Mouse (Mus musculus) lung, embryonic 16.5 days (tissue): ENCODE measurements around the gene Tnc. TPM values are rescaled to one million over a fixed set of nuclear protein-coding genes. Genes with fewer than 3 reads are reported as not detected.

Source experiments
- ATAC-seq: fragments of 200-750 bp; cut with Nextera tagmentation; 2 replicates; pipeline ENCODE4 v1.8.0; 2017; ENCODE audit warnings: low read depth, mild to moderate bottlenecking, moderate library complexity
- H3K27ac ChIP-seq: fragments of 300-500 bp; sonication (generic); 2 replicates; pipeline ENCODE4 v1.5.1; 2014; ENCODE audit warnings: mild to moderate bottlenecking, control low read depth, low read length
- H3K27me3 ChIP-seq: fragments of 300-500 bp; sonication (generic); 2 replicates; pipeline ENCODE4 v1.6.1; 2014; ENCODE audit warnings: low read depth, low read length, mixed read lengths; ENCODE audit not compliant: control insufficient read depth, insufficient read depth
- H3K36me3 ChIP-seq: fragments of 300-500 bp; sonication (generic); 2 replicates; pipeline ENCODE4 v1.6.1; 2014; ENCODE audit warnings: low read length; ENCODE audit not compliant: control insufficient read depth, insufficient read depth
- H3K4me1 ChIP-seq: fragments of 300-500 bp; sonication (generic); replicated peaks from 2 replicates; pipeline ENCODE4 v1.6.1; 2014; ENCODE audit warnings: low read length, mixed read lengths; ENCODE audit not compliant: control insufficient read depth, insufficient read depth
- H3K4me2 ChIP-seq: fragments of 300-500 bp; sonication (generic); 2 replicates; pipeline ENCODE4 v1.6.1; 2014; ENCODE audit warnings: low read depth, low read length, control low read depth
- H3K4me3 ChIP-seq: fragments of 300-500 bp; sonication (generic); 2 replicates; pipeline ENCODE4 v1.5.1; 2014; ENCODE audit warnings: mild to moderate bottlenecking, low read length, control low read depth
- H3K9ac ChIP-seq: fragments of 300-500 bp; sonication (generic); 2 replicates; pipeline ENCODE4 v1.6.1; 2014; ENCODE audit warnings: low read length, control low read depth
- H3K9me3 ChIP-seq: fragments of 300-500 bp; sonication (generic); 2 replicates; pipeline ENCODE4 v1.6.1; 2016; ENCODE audit warnings: low read length; ENCODE audit not compliant: control insufficient read depth
- WGBS: fragments of 180-500 bp; shearing (Covaris S2); extraction: QIAGEN DNeasy Blood & Tissue Kit; methylation state at CpG from one replicate; pipeline ENCODE4 v1.1.7; 2014; 5-methylcytosine and 5-hydroxymethylcytosine counted together
- polyA plus RNA-seq: library from polyadenylated mRNA; unstranded; fragments of >200 nt; fragmentation: Nextera tagmentation; extraction: Ambion mirVana; gene quantifications from 2 replicates; pipeline ENCODE4 v1.2.1, GENCODE M21; 2015

Tnc gene
- polyA plus RNA-seq, result 41.8 and 45.2 TPM in 2 replicates

GRCm38 (mm10) chr4:64046831-64047493, at the start of gene Tnc:
Gene Tnc (minus strand): TSS chr4:64047015.
- no peak within 1 kb of the TSS for H3K27ac ChIP-seq
- no peaks in the 10 kb centered on the region for H3K27me3 ChIP-seq
- 1% methylated on average over 26 of the region's 26 CpGs for WGBS
- peaks cover 8% of the 10 kb centered on the region for H3K4me1 ChIP-seq
- peak within 1 kb of the TSS; percentile 61 for H3K4me2 ChIP-seq
- H3K4me3 ChIP-seq, result peak within 1 kb of the TSS; percentile 48
- peak; percentile 93 for ATAC-seq
- no peaks in the 10 kb centered on the region for H3K9me3 ChIP-seq
- peak within 1 kb of the TSS; percentile 63 for H3K9ac ChIP-seq
- H3K36me3 ChIP-seq, result no peaks in the 10 kb centered on the region

- no peak overlapping the region for H3K4me2 ChIP-seq
- ATAC-seq, result no peak
- no peak overlapping the region for H3K27ac ChIP-seq
- 83% methylated on average over 5 of the region's 5 CpGs for WGBS
- H3K36me3 ChIP-seq, result no peaks in the 10 kb centered on the region
- H3K9ac ChIP-seq, result no peak overlapping the region
- H3K27me3 ChIP-seq, result no peaks in the 10 kb centered on the region
- no peak overlapping the region for H3K4me3 ChIP-seq
- H3K9me3 ChIP-seq, result no peaks in the 10 kb centered on the region
- no peaks in the 10 kb centered on the region for H3K4me1 ChIP-seq
Measured at GRCm38 (mm10) chr4:64094221-64094620, 47.4 kb upstream of the Tnc start.

DNA sequence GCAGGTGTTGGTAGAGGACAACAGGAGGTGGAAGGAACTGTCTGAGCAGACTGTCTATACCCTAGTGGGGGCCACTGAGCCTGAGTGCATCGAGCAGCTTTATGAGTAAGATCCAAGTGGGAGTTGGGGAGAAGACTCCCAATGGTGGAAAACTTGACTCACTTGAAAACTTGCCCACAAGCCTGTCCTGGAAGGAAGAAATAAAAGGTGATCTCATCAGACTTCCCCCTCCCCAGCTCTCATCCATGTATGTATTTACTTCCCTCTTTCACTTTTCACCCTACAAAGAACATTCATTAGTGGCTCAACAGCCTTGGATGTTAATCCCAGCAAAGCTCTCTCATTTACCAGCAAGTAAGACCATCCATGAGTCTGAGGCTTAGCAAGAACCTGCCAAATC, 46.0 kb upstream of the Tnc start:
- H3K4me2 ChIP-seq, result no peak overlapping the region
- WGBS, result 79% methylated on average over 1 of the region's 1 CpGs
- no peak overlapping the region for H3K27ac ChIP-seq
- H3K36me3 ChIP-seq, result no peaks in the 10 kb centered on the region
- no peak overlapping the region for H3K4me3 ChIP-seq
- no peaks in the 10 kb centered on the region for H3K4me1 ChIP-seq
- H3K27me3 ChIP-seq, result no peaks in the 10 kb centered on the region
- no peaks in the 10 kb centered on the region for H3K9me3 ChIP-seq
- no peak overlapping the region for H3K9ac ChIP-seq
- ATAC-seq, result no peak

GRCm38 (mm10) chr4:64089378-64089777, 42.6 kb upstream of the Tnc start:
- H3K4me1 ChIP-seq, result no peaks in the 10 kb centered on the region
- H3K4me3 ChIP-seq, result no peak overlapping the region
- H3K9ac ChIP-seq, result no peak overlapping the region
- peak; percentile 52; the same call in 1 of the 2 replicates for ATAC-seq
- no peak overlapping the region for H3K4me2 ChIP-seq
- H3K36me3 ChIP-seq, result no peaks in the 10 kb centered on the region
- H3K27ac ChIP-seq, result no peak overlapping the region
- WGBS, result 51% methylated on average over 2 of the region's 2 CpGs
- H3K9me3 ChIP-seq, result no peaks in the 10 kb centered on the region
- no peaks in the 10 kb centered on the region for H3K27me3 ChIP-seq

- WGBS, result 82% methylated on average over 2 of the region's 2 CpGs
- Histone ChIP-seq H3K9ac (no peak overlapping the region), H3K9me3 (no peaks in the 10 kb centered on the region), H3K27me3 (no peaks in the 10 kb centered on the region), H3K36me3 (no peaks in the 10 kb centered on the region), H3K4me1 (no peaks in the 10 kb centered on the region), H3K27ac (no peak overlapping the region), H3K4me3 (no peak overlapping the region), H3K4me2 (no peak overlapping the region)
- no peak for ATAC-seq
Measured at GRCm38 (mm10) chr4:64087675-64088074, 40.9 kb upstream of the Tnc start.

DNA sequence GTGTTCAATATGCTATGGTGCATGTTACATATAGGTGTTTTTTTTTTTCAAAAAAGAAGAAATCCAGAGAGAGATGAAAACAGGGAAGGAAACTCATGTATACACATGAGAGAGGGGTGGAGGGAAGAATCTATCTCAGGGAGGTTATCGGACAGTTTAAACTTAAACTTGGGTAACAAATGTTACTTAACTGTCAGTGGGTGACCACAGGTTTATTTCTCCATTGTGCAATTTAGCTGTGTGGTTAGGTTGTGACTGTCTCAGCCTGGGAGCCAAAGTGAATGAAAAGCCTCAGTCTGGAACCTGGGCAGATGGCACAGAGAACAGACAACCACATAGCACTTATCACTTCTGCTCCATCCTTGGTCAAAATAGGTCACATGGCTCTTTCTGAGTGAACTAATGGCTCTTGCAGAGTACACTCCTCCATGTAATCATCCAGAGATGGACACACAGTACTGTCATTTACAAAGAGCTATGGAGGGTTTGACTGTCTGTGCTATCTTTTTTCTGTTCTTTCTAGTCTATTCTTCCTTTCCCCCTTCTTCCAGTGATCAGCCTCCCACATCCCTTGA, 39.3 kb upstream of the Tnc start:
- no peaks in the 10 kb centered on the region for H3K36me3 ChIP-seq
- H3K4me3 ChIP-seq, result no peak overlapping the region
- 79% methylated on average over 1 of the region's 1 CpGs for WGBS
- H3K9ac ChIP-seq, result no peak overlapping the region
- H3K27ac ChIP-seq, result no peak overlapping the region
- no peak overlapping the region for H3K4me2 ChIP-seq
- ATAC-seq, result no peak
- H3K4me1 ChIP-seq, result no peaks in the 10 kb centered on the region
- H3K27me3 ChIP-seq, result no peaks in the 10 kb centered on the region
- no peaks in the 10 kb centered on the region for H3K9me3 ChIP-seq

DNA sequence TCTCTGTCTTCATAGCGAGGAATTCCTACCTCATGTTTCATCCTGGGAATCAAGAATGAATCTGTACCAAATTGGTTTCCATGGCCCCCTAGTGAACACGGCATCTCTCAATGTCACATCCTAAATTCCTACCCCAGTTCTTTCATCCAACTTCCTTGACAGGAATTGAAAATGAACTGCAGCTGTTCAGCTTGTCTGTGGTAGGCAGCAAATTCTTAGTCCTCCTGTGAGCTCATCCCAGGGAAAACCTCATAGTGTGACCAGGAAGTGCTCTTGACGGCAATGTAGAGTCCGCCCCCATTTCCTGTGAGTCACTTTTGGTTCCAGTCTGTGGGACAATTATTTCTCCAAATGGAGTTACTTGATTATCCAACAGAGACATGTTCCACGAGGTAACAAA, 37.0 kb upstream of the Tnc start:
- no peak overlapping the region for H3K4me2 ChIP-seq
- 42% methylated on average over 5 of the region's 5 CpGs for WGBS
- H3K36me3 ChIP-seq, result no peaks in the 10 kb centered on the region
- no peaks in the 10 kb centered on the region for H3K27me3 ChIP-seq
- H3K27ac ChIP-seq, result no peak overlapping the region
- no peaks in the 10 kb centered on the region for H3K9me3 ChIP-seq
- no peaks in the 10 kb centered on the region for H3K4me1 ChIP-seq
- no peak overlapping the region for H3K9ac ChIP-seq
- ATAC-seq, result peak; percentile 66; the same call in 1 of the 2 replicates
- H3K4me3 ChIP-seq, result no peak overlapping the region

GRCm38 (mm10) chr4:64078029-64078619, 31.3 kb upstream of the Tnc start:
- no peaks in the 10 kb centered on the region for H3K27me3 ChIP-seq
- H3K27ac ChIP-seq, result peak overlapping the region; percentile 36; the same call in 1 of the 2 replicates
- WGBS, result 46% methylated on average over 2 of the region's 2 CpGs
- H3K4me3 ChIP-seq, result no peak overlapping the region
- H3K4me2 ChIP-seq, result no peak overlapping the region
- H3K9me3 ChIP-seq, result no peaks in the 10 kb centered on the region
- no peak overlapping the region for H3K9ac ChIP-seq
- H3K4me1 ChIP-seq, result no peaks in the 10 kb centered on the region
- no peaks in the 10 kb centered on the region for H3K36me3 ChIP-seq
- ATAC-seq, result peak; percentile 88

DNA sequence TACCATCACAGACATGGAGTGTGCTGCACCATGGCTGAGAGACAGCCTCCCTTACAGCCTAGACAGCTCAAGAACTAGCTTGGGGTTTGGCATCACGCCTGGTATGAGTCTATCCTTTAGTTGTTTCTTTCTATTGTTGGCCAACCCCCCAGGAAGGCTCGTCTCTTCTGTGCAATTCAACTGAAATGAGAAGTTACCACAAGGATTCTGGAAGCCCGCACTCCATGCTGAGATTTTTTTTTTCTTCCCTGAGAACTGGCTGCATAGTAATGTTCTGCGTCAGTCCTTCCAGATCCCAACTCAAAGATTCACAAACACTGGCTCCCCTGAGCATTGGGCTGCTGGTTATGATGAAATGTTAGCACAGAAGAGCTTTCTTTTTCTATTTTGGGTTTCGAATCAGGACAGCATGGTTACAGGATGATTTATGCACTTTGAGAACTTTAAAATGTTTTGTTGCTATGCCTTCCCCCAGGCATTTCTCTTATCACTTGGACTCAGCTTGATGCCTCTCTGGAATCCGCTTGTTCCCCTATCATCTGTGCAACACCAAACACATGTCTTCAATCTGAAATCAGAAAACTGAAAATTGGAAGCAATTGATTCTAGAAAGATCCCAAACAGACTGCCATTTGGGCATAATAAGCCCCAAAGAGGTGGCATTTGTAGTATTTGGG, 29.7 kb upstream of the Tnc start:
- Histone ChIP-seq H3K9me3 (no peaks in the 10 kb centered on the region), H3K9ac (no peak overlapping the region), H3K4me3 (no peak overlapping the region), H3K27me3 (no peaks in the 10 kb centered on the region), H3K4me2 (no peak overlapping the region), H3K36me3 (no peaks in the 10 kb centered on the region), H3K4me1 (no peaks in the 10 kb centered on the region), H3K27ac (no peak overlapping the region)
- WGBS, result 64% methylated on average over 6 of the region's 6 CpGs
- peak; percentile 42; the same call in 1 of the 2 replicates for ATAC-seq
